Mouse (Mus musculus): Measurements from ENCODE around the gene Scgb2b21. TPM values are rescaled to one million over a fixed set of nuclear protein-coding genes. Genes with fewer than 3 reads are reported as not detected.
"Not testable (repeated sequence)": the region's sequence is repeated elsewhere in the genome, so short reads cannot be mapped to it uniquely, and the experiment has no call there.

The Scgb2b21 gene
- total RNA-seq (2014; rRNA removed) (not detected in 2 replicates), polyA plus RNA-seq (2015; fragmentation: Nextera tagmentation; extraction: Ambion mirVana) (not detected in 2 replicates)

- H3K9me3 ChIP-seq (ENCODE audit: low read length): peaks cover 23% of the 10 kb centered on the region
- no peak for ATAC-seq
Measured at GRCm38 (mm10) chr7:33520358-33520757, at the start of gene Scgb2b21. Scgb2b21 (minus strand) TSS chr7:33520458.

GRCm38 (mm10) chr7:33543420-33543819 is 23.2 kb upstream of the Scgb2b21 start:
- not testable (repeated sequence) for H3K27me3 ChIP-seq (ENCODE audit: insufficient read depth, low read length); ATAC-seq; H3K27ac ChIP-seq (ENCODE audit: low read depth, low read length); DNase-seq; H3K4me1 ChIP-seq (ENCODE audit: insufficient read depth); H3K36me3 ChIP-seq (ENCODE audit: insufficient read depth); H3K4me2 ChIP-seq (ENCODE audit: low read depth); H3K9me3 ChIP-seq (ENCODE audit: low read length); H3K9ac ChIP-seq; H3K4me3 ChIP-seq (ENCODE audit: low read depth, low read length)
- WGBS: 90% methylated on average over 12 of the region's 12 CpGs

More at GRCm38 (mm10) chr7:33520358-33520757, at the start of gene Scgb2b21:
- Histone ChIP-seq H3K9ac (no peak within 1 kb of the TSS), H3K4me1 (ENCODE audit: insufficient read depth) (no peaks in the 10 kb centered on the region), H3K36me3 (ENCODE audit: insufficient read depth) (no peaks in the 10 kb centered on the region), H3K27me3 (ENCODE audit: insufficient read depth, low read length) (no peaks in the 10 kb centered on the region), H3K4me3 (ENCODE audit: low read depth, low read length) (no peak within 1 kb of the TSS), H3K27ac (ENCODE audit: low read depth, low read length) (no peak within 1 kb of the TSS), H3K4me2 (ENCODE audit: low read depth) (no peak within 1 kb of the TSS)
- DNase-seq: no peak
- no peak for TF ChIP-seq CTCF (IDR thresholded peaks at IDR 0.05; ENCODE audit: low read depth)

Other genes with a start within 250 kb of the Scgb2b21 start
- not detected in 2 replicates for gene Scgb2b19, start 240.1 kb downstream of the Scgb2b21 start, total RNA-seq (2014; rRNA removed)
- gene Scgb2b19, start 240.1 kb downstream of the Scgb2b21 start, polyA plus RNA-seq (2015; fragmentation: Nextera tagmentation; extraction: Ambion mirVana): not detected in 2 replicates
- not detected in 2 replicates for gene Scgb1b19, start 233.2 kb downstream of the Scgb2b21 start, total RNA-seq (2014; rRNA removed)
- not detected in 2 replicates for gene Scgb1b19, start 233.2 kb downstream of the Scgb2b21 start, polyA plus RNA-seq (2015; fragmentation: Nextera tagmentation; extraction: Ambion mirVana)
- gene Scgb2b20, start 154.1 kb downstream of the Scgb2b21 start, total RNA-seq (2014; rRNA removed): not detected in 2 replicates
- not detected in 2 replicates for gene Scgb2b20, start 154.1 kb downstream of the Scgb2b21 start, polyA plus RNA-seq (2015; fragmentation: Nextera tagmentation; extraction: Ambion mirVana)
- gene Scgb1b20, start 147.2 kb downstream of the Scgb2b21 start, total RNA-seq (2014; rRNA removed): not detected in 2 replicates
- gene Scgb1b20, start 147.2 kb downstream of the Scgb2b21 start, polyA plus RNA-seq (2015; fragmentation: Nextera tagmentation; extraction: Ambion mirVana): not detected in 2 replicates
- gene Scgb2b24, start 218.9 kb upstream of the Scgb2b21 start, total RNA-seq (2014; rRNA removed): not detected in 2 replicates
- not detected in 2 replicates for gene Scgb2b24, start 218.9 kb upstream of the Scgb2b21 start, polyA plus RNA-seq (2015; fragmentation: Nextera tagmentation; extraction: Ambion mirVana)
- gene Scgb1b24, start 223.3 kb upstream of the Scgb2b21 start, total RNA-seq (2014; rRNA removed): not detected in 2 replicates
- gene Scgb1b24, start 223.3 kb upstream of the Scgb2b21 start, polyA plus RNA-seq (2015; fragmentation: Nextera tagmentation; extraction: Ambion mirVana): not detected in 2 replicates

All from forebrain, postnatal 0 days (tissue).